Mouse (Mus musculus) MEL (cell line): ENCODE results near the gene Pygb. TPM values are rescaled to one million over a fixed set of nuclear protein-coding genes. Genes with fewer than 3 reads are reported as not detected.

ENCODE experiments used
- DNase-seq: peaks from one replicate; pipeline ENCODE4 v3.0.0; 2011; ENCODE audit warnings: low read depth, low spot score
- H3K27ac ChIP-seq: 2 replicates; pipeline ENCODE4 v1.5.1; 2012; ENCODE audit warnings: low read depth, mild to moderate bottlenecking, control low read depth, low read length, moderate library complexity; ENCODE audit not compliant: control insufficient read depth
- H3K27me3 ChIP-seq, 2 experiments: fragments of 150-350 bp in 1 of 2; sonication (generic) in 1 of 2; 2 replicates each; pipeline ENCODE4 v1.6.1; 2012; ENCODE audit warnings: low read length in 2 of 2, mild to moderate bottlenecking in 2 of 2, improper control_type of control experiment in 1 of 2, moderate library complexity in 1 of 2; ENCODE audit not compliant: insufficient read depth in 2 of 2, control insufficient read depth in 1 of 2
- H3K36me3 ChIP-seq, 2 experiments: 2 replicates each; pipeline ENCODE4 v1.6.1; 2012 to 2014; ENCODE audit warnings: low read length in 2 of 2, improper control_type of control experiment in 1 of 2, inconsistent platforms in 1 of 2, mild to moderate bottlenecking in 1 of 2; ENCODE audit not compliant: insufficient read depth in 2 of 2, control insufficient read depth in 1 of 2
- H3K4me1 ChIP-seq, 2 experiments: fragments of 150-350 bp in 1 of 2; sonication (generic) in 1 of 2; 2 replicates each; pipeline ENCODE4 v1.6.1; 2012; ENCODE audit warnings: low read length in 2 of 2, improper control_type of control experiment in 1 of 2, mild to moderate bottlenecking in 1 of 2; ENCODE audit not compliant: insufficient read depth in 2 of 2, control insufficient read depth in 1 of 2
- H3K4me3 ChIP-seq, 2 experiments: fragments of 150-350 bp in 1 of 2; sonication (generic) in 1 of 2; 2 replicates each; pipeline ENCODE4 v1.5.1; 2012; ENCODE audit warnings: low read depth in 2 of 2, low read length in 2 of 2, mild to moderate bottlenecking in 2 of 2, moderate library complexity in 2 of 2, control low read depth in 1 of 2, improper control_type of control experiment in 1 of 2; ENCODE audit not compliant: control insufficient read depth in 1 of 2, insufficient read depth in 1 of 2
- H3K79me2 ChIP-seq: 2 replicates; pipeline ENCODE4 v1.6.1; 2012; ENCODE audit warnings: mild to moderate bottlenecking, low read length, moderate library complexity; ENCODE audit not compliant: control insufficient read depth, poor library complexity, insufficient read depth
- H3K9ac ChIP-seq: 2 replicates; pipeline ENCODE4 v1.6.1; 2012; ENCODE audit warnings: low read depth, mild to moderate bottlenecking, control low read depth, low read length, moderate library complexity; ENCODE audit not compliant: control insufficient read depth, poor library complexity, severe bottlenecking
- H3K9me3 ChIP-seq: fragments of 150-350 bp; sonication (generic); replicated peaks from 2 replicates; pipeline ENCODE4 v1.6.1; 2012; ENCODE audit warnings: mild to moderate bottlenecking, low read length, improper control_type of control experiment, moderate library complexity; ENCODE audit not compliant: insufficient read depth
- CHD1 ChIP-seq: IDR thresholded peaks from 2 replicates; pipeline ENCODE4 v1.6.1; 2012; ENCODE audit warnings: low read depth, mild to moderate bottlenecking, inconsistent platforms, low read length, improper control_type of control experiment
- CHD2 ChIP-seq: IDR thresholded peaks from 2 replicates; pipeline ENCODE4 v1.6.1; 2011; ENCODE audit warnings: low read length, improper control_type of control experiment
- CTCF ChIP-seq, 3 experiments: IDR thresholded peaks in 2 of 3; conservative IDR thresholded peaks in 1 of 3; 2 replicates each; pipeline ENCODE4 v1.5.1; 2011 to 2012; ENCODE audit warnings: low read length in 3 of 3, low read depth in 2 of 3, mild to moderate bottlenecking in 2 of 3, improper control_type of control experiment in 1 of 3, inconsistent platforms in 1 of 3, mixed read lengths in 1 of 3, moderate library complexity in 1 of 3; ENCODE audit not compliant: control insufficient read depth in 1 of 3, insufficient read depth in 1 of 3, poor library complexity in 1 of 3, severe bottlenecking in 1 of 3
- E2F4 ChIP-seq: IDR thresholded peaks from 2 replicates; pipeline ENCODE4 v1.6.1; 2011; ENCODE audit warnings: low read depth, low read length, improper control_type of control experiment, borderline replicate concordance
- ELF1 ChIP-seq: IDR thresholded peaks from 2 replicates; pipeline ENCODE4 v1.6.1; 2014; ENCODE audit warnings: low read depth, mild to moderate bottlenecking, inconsistent platforms, low read length, improper control_type of control experiment, moderate library complexity
- EP300 ChIP-seq, 2 experiments: IDR thresholded peaks; 2 replicates each; pipeline ENCODE4 v1.6.1; 2011; ENCODE audit warnings: improper control_type of control experiment in 2 of 2, low read length in 2 of 2, low read depth in 1 of 2, mild to moderate bottlenecking in 1 of 2
- ETS1 ChIP-seq: IDR thresholded peaks from 2 replicates; pipeline ENCODE4 v1.6.1; 2012; ENCODE audit warnings: low read depth, mild to moderate bottlenecking, inconsistent platforms, low read length, improper control_type of control experiment, moderate library complexity
- GABPA ChIP-seq: IDR thresholded peaks from 2 replicates; pipeline ENCODE4 v1.6.1; 2012; ENCODE audit warnings: low read depth, mild to moderate bottlenecking, inconsistent platforms, low read length, improper control_type of control experiment, moderate library complexity
- GATA1 ChIP-seq: IDR thresholded peaks from 2 replicates; pipeline ENCODE4 v1.6.1; 2011; ENCODE audit warnings: low read depth, low read length, improper control_type of control experiment
- JUND ChIP-seq: IDR thresholded peaks from 2 replicates; pipeline ENCODE4 v1.6.1; 2011; ENCODE audit warnings: low read depth, mild to moderate bottlenecking, improper control_type of control experiment, low read length
- MAZ ChIP-seq: IDR thresholded peaks from 2 replicates; pipeline ENCODE4 v1.6.1; 2012; ENCODE audit warnings: low read depth, mild to moderate bottlenecking, inconsistent platforms, low read length, improper control_type of control experiment
- MXI1 ChIP-seq: IDR thresholded peaks from 2 replicates; pipeline ENCODE4 v1.6.1; 2011; ENCODE audit warnings: mild to moderate bottlenecking, low read depth, low read length, improper control_type of control experiment
- MYB ChIP-seq: IDR thresholded peaks from 2 replicates; pipeline ENCODE4 v1.6.1; 2011; ENCODE audit warnings: mild to moderate bottlenecking, low read depth, low read length, improper control_type of control experiment
- MYC ChIP-seq: IDR thresholded peaks from 2 replicates; pipeline ENCODE4 v1.6.1; 2011; ENCODE audit warnings: low read depth, mild to moderate bottlenecking, low read length, improper control_type of control experiment, moderate library complexity
- NELFE ChIP-seq: IDR thresholded peaks from 2 replicates; pipeline ENCODE4 v1.6.1; 2011; ENCODE audit warnings: low read depth, low read length, improper control_type of control experiment
- POLR2A ChIP-seq, 2 experiments: IDR thresholded peaks; 2 replicates each; pipeline ENCODE4 v1.6.1; 2011 to 2012; ENCODE audit warnings: low read length in 2 of 2, mild to moderate bottlenecking in 2 of 2, control low read depth in 1 of 2, improper control_type of control experiment in 1 of 2, low read depth in 1 of 2, moderate library complexity in 1 of 2; ENCODE audit not compliant: control insufficient read depth in 1 of 2, insufficient read depth in 1 of 2, poor library complexity in 1 of 2
- POLR2AphosphoS2 ChIP-seq: IDR thresholded peaks from 2 replicates; pipeline ENCODE4 v1.6.1; 2011; ENCODE audit warnings: low read length, improper control_type of control experiment
- POLR2AphosphoS5 ChIP-seq: IDR thresholded peaks from 2 replicates; pipeline ENCODE4 v1.6.1; 2012; ENCODE audit warnings: low read depth, borderline replicate concordance, mild to moderate bottlenecking, inconsistent platforms, low read length, moderate library complexity, mixed read lengths
- RAD21 ChIP-seq: IDR thresholded peaks from 2 replicates; pipeline ENCODE4 v1.6.1; 2011; ENCODE audit warnings: mild to moderate bottlenecking, low read depth, low read length, improper control_type of control experiment
- RCOR1 ChIP-seq: IDR thresholded peaks from 2 replicates; pipeline ENCODE4 v1.6.1; 2012; ENCODE audit warnings: low read depth, mild to moderate bottlenecking, inconsistent platforms, low read length, improper control_type of control experiment
- SIN3A ChIP-seq: IDR thresholded peaks from 2 replicates; pipeline ENCODE4 v1.6.1; 2012; ENCODE audit warnings: low read length, improper control_type of control experiment, inconsistent platforms
- SMC3 ChIP-seq: IDR thresholded peaks from 2 replicates; pipeline ENCODE4 v1.6.1; 2011; ENCODE audit warnings: low read depth, low read length, improper control_type of control experiment
- TBP ChIP-seq: IDR thresholded peaks from 2 replicates; pipeline ENCODE4 v1.8.0; 2011; ENCODE audit warnings: low read depth, low read length, improper control_type of control experiment
- USF2 ChIP-seq, 2 experiments: IDR thresholded peaks; 2 replicates each; pipeline ENCODE4 v1.6.1; 2011 to 2012; ENCODE audit warnings: improper control_type of control experiment in 2 of 2, low read length in 2 of 2, borderline replicate concordance in 1 of 2, inconsistent platforms in 1 of 2, low read depth in 1 of 2, mild to moderate bottlenecking in 1 of 2; ENCODE audit not compliant: insufficient read depth in 1 of 2
- ZC3H11A ChIP-seq: IDR thresholded peaks from 2 replicates; pipeline ENCODE4 v1.6.1; 2012; ENCODE audit warnings: low read depth, mild to moderate bottlenecking, inconsistent platforms, low read length, improper control_type of control experiment
- ZMIZ1 ChIP-seq: IDR thresholded peaks from 2 replicates; pipeline ENCODE4 v1.6.1; 2012; ENCODE audit warnings: low read depth, mild to moderate bottlenecking, inconsistent platforms, low read length, improper control_type of control experiment, moderate library complexity
- ZNF384 ChIP-seq: IDR thresholded peaks from 2 replicates; pipeline ENCODE4 v1.6.1; 2012; ENCODE audit warnings: low read depth, mild to moderate bottlenecking, inconsistent platforms, low read length, improper control_type of control experiment
- polyA plus RNA-seq, 2 experiments: library from polyadenylated mRNA; stranded (reverse) in 1 of 2; unstranded in 1 of 2; fragments of >175 nt in 1 of 2; fragments of >200 nt in 1 of 2; gene quantifications; 2 replicates each; pipeline versions ENCODE4 v1.2.1 to v1.2.4; 2012; ENCODE audit warnings: low replicate concordance in 2 of 2, low read depth in 1 of 2; ENCODE audit not compliant: insufficient read length in 2 of 2, insufficient read depth in 1 of 2, missing spikeins in 1 of 2
- total RNA-seq: library from RNA; depleted of rRNA; stranded (reverse); fragments of 300-350 nt; gene quantifications from 2 replicates; pipeline ENCODE4 v1.2.3, GENCODE M21; 2012

The Pygb gene
- total and polyA plus RNA-seq, 3 experiments, result 19.0 to 26.5 TPM; not detected in 1

DNA sequence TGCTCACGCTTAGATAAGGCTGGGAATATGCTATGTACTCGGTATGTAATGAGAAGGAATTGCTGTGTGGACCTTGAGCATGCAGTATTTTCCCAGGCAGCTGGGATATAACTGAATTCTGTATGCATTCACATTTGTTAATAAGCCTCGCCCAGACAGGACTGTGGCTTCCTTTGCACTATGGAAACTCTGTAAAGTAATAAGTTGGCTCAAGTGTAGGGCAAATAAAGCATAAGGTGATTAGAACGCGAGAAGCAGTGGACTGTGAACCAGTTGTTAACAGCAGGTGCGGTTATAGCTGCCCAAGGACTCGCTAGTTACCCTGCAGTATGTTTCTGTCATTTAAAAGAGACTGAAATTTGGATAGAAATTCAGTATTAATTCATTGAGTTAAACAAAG is 11.5 kb downstream of the Pygb start:
- Histone ChIP-seq H3K9ac (no peak overlapping the region), H3K4me1 (no peaks in the 10 kb centered on the region), H3K4me3 (no peak overlapping the region), H3K79me2 (no peaks in the 10 kb centered on the region), H3K27me3 (no peaks in the 10 kb centered on the region)
- no peak for TF ChIP-seq ZC3H11A
- TF ChIP-seq MYC, result no peak
- TF ChIP-seq CHD2, result no peak
- no peak for TF ChIP-seq E2F4
- TF ChIP-seq JUND, result no peak
- TF ChIP-seq POLR2AphosphoS5, result no peak
- TF ChIP-seq CHD1, result no peak
- no peak for TF ChIP-seq ETS1
- TF ChIP-seq TBP, result no peak
- no peak for TF ChIP-seq MXI1
- TF ChIP-seq, all 39 proteins: peak for 0
- Histone ChIP-seq H3K9me3 (no peaks in the 10 kb centered on the region), H3K27ac (no peak overlapping the region), H3K36me3 (no peaks in the 10 kb centered on the region)
- DNase-seq, result no peak

- DNase-seq, result no peak
- Histone ChIP-seq H3K27ac (no peak overlapping the region), H3K36me3 (no peaks in the 10 kb centered on the region)
Measured at GRCm38 (mm10) chr2:150800616-150801015, 14.1 kb downstream of the Pygb start.

GRCm38 (mm10) chr2:150803035-150803434 is 16.5 kb downstream of the Pygb start:
- Histone ChIP-seq H3K9ac (no peak overlapping the region), H3K27me3 (no peaks in the 10 kb centered on the region), H3K9me3 (no peaks in the 10 kb centered on the region), H3K4me3 (no peak overlapping the region), H3K36me3 (no peaks in the 10 kb centered on the region), H3K79me2 (no peaks in the 10 kb centered on the region), H3K4me1 (no peaks in the 10 kb centered on the region), H3K27ac (no peak overlapping the region)
- TF ChIP-seq TBP (no peak), POLR2A (IDR thresholded peaks at IDR 0.05; ENCODE audit: control insufficient read depth in 1 of 2, insufficient read depth in 1 of 2, low read depth in 1 of 2, low read length in 2 of 2, poor library complexity in 1 of 2) (no peak), SMC3 (peak; percentile 79), ZC3H11A (peak; percentile 38; the same call in 1 of the 2 replicates), SIN3A (no peak), ZMIZ1 (no peak), EP300 (IDR thresholded peaks at IDR 0.05; ENCODE audit: low read depth in 1 of 2, low read length in 2 of 2) (no peak), CTCF (IDR thresholded peaks at IDR 0.05 in 2 of 3, conservative IDR thresholded peaks at IDR 0.05 in 1 of 3; ENCODE audit: control insufficient read depth in 1 of 3, insufficient read depth in 1 of 3, low read depth in 2 of 3, low read length in 3 of 3, poor library complexity in 1 of 3, severe bottlenecking in 1 of 3) (peak; percentile 30 to 74 (median 61); a peak in 5 of 6 replicates), CHD2 (no peak), ZNF384 (peak; percentile 68; the same call in 1 of the 2 replicates), RAD21 (peak; percentile 74)
- peak; percentile 58 for DNase-seq

More at GRCm38 (mm10) chr2:150800616-150801015, 14.1 kb downstream of the Pygb start:
- no peak overlapping the region for H3K9ac ChIP-seq
- H3K4me3 ChIP-seq, result no peak overlapping the region
- H3K27me3 ChIP-seq, result no peaks in the 10 kb centered on the region
- H3K9me3 ChIP-seq, result no peaks in the 10 kb centered on the region
- no peaks in the 10 kb centered on the region for H3K79me2 ChIP-seq
- H3K4me1 ChIP-seq, result no peaks in the 10 kb centered on the region
- no peak for TF ChIP-seq JUND
- no peak for TF ChIP-seq USF2 (IDR thresholded peaks at IDR 0.05; ENCODE audit: borderline replicate concordance in 1 of 2, insufficient read depth in 1 of 2, low read depth in 1 of 2, low read length in 2 of 2)
- no peak for TF ChIP-seq GABPA
- no peak for TF ChIP-seq GATA1
- no peak for TF ChIP-seq MYB
- no peak for TF ChIP-seq NELFE
- TF ChIP-seq SIN3A, result no peak
- TF ChIP-seq SMC3, result no peak
- no peak for TF ChIP-seq MAZ
- no peak for TF ChIP-seq ZC3H11A
- TF ChIP-seq RCOR1, result no peak
- TF ChIP-seq ELF1, result no peak
- no peak for TF ChIP-seq POLR2AphosphoS2
- TF ChIP-seq, all 39 proteins: peak for 0
